Mouse (Mus musculus): Measurements from ENCODE around the gene Tns1. TPM values are rescaled to one million over a fixed set of nuclear protein-coding genes. Genes with fewer than 3 reads are reported as not detected.

Tns1 gene
- polyA plus RNA-seq, 1 experiment: 111 TPM

GRCm38 (mm10) chr1:73936537-73936936 is 187.7 kb downstream of the Tns1 start:
- no peaks in the 10 kb centered on the region for H3K27me3 ChIP-seq (ENCODE audit: control insufficient read depth, insufficient read depth, insufficient read length)
- H3ac ChIP-seq (ENCODE audit: control insufficient read depth, insufficient read length): no peak overlapping the region
- H3K4me2 ChIP-seq (ENCODE audit: low read depth): no peak overlapping the region
- no peak for TF ChIP-seq TCF3 (IDR thresholded peaks at IDR 0.05; ENCODE audit: insufficient read length, low read depth)
- no peak for TF ChIP-seq MYOD1 (IDR thresholded peaks at IDR 0.05; ENCODE audit: control insufficient read depth in 1 of 3, insufficient read length in 2 of 3, low read depth in 2 of 3)
- no peak for TF ChIP-seq REST (IDR thresholded peaks at IDR 0.05; ENCODE audit: insufficient read depth, insufficient read length)
- no peak for TF ChIP-seq TCF12 (IDR thresholded peaks at IDR 0.05; ENCODE audit: insufficient read depth, poor library complexity, severe bottlenecking)
- no peak for TF ChIP-seq E2F4 (IDR thresholded peaks at IDR 0.05; ENCODE audit: insufficient read depth)
- no peak for TF ChIP-seq POLR2AphosphoS2 (IDR thresholded peaks at IDR 0.05; ENCODE audit: insufficient read length, low read depth)
- TF ChIP-seq POLR2A (IDR thresholded peaks at IDR 0.05; ENCODE audit: insufficient read length, low read depth): no peak
- TF ChIP-seq USF1 (IDR thresholded peaks at IDR 0.05; ENCODE audit: low read depth): no peak
- no peak for TF ChIP-seq MAX (IDR thresholded peaks at IDR 0.05; ENCODE audit: low read depth)
- TF ChIP-seq MYOG (IDR thresholded peaks at IDR 0.05; ENCODE audit: control insufficient read depth in 1 of 3, insufficient read depth in 1 of 3, insufficient read length in 2 of 3, low read depth in 2 of 3): no peak
- no peak for TF ChIP-seq SRF (IDR thresholded peaks at IDR 0.05; ENCODE audit: control insufficient read depth, insufficient read length, low read depth)
- no peak for TF ChIP-seq CEBPB (IDR thresholded peaks at IDR 0.05; ENCODE audit: insufficient read depth, poor library complexity, severe bottlenecking)
- H3K79me2 ChIP-seq (ENCODE audit: control insufficient read depth, insufficient read depth): peaks cover under 1% of the 10 kb centered on the region
- peaks cover 4% of the 10 kb centered on the region for H3K36me3 ChIP-seq (ENCODE audit: control insufficient read depth, insufficient read depth)
- no peak overlapping the region for H3K4me3 ChIP-seq

GRCm38 (mm10) chr1:73935442-73936080 is 188.7 kb downstream of the Tns1 start:
- Histone ChIP-seq H3K36me3 (ENCODE audit: control insufficient read depth, insufficient read depth) (peaks cover 4% of the 10 kb centered on the region), H3K4me3 (no peak overlapping the region)
- TF ChIP-seq MYOD1 (IDR thresholded peaks at IDR 0.05; ENCODE audit: control insufficient read depth in 1 of 3, insufficient read length in 2 of 3, low read depth in 2 of 3): no peak
- TF ChIP-seq CEBPB (IDR thresholded peaks at IDR 0.05; ENCODE audit: insufficient read depth, poor library complexity, severe bottlenecking): no peak
- TF ChIP-seq SRF (IDR thresholded peaks at IDR 0.05; ENCODE audit: control insufficient read depth, insufficient read length, low read depth): no peak
- TF ChIP-seq MAX (IDR thresholded peaks at IDR 0.05; ENCODE audit: low read depth): no peak
- TF ChIP-seq POLR2A (IDR thresholded peaks at IDR 0.05; ENCODE audit: insufficient read length, low read depth): no peak
- no peak for TF ChIP-seq TCF3 (IDR thresholded peaks at IDR 0.05; ENCODE audit: insufficient read length, low read depth)
- TF ChIP-seq E2F4 (IDR thresholded peaks at IDR 0.05; ENCODE audit: insufficient read depth): no peak
- TF ChIP-seq MYOG (IDR thresholded peaks at IDR 0.05; ENCODE audit: control insufficient read depth in 1 of 3, insufficient read depth in 1 of 3, insufficient read length in 2 of 3, low read depth in 2 of 3): no peak
- no peak for TF ChIP-seq POLR2AphosphoS2 (IDR thresholded peaks at IDR 0.05; ENCODE audit: insufficient read length, low read depth)
- no peak for TF ChIP-seq TCF12 (IDR thresholded peaks at IDR 0.05; ENCODE audit: insufficient read depth, poor library complexity, severe bottlenecking)

GRCm38 (mm10) chr1:73933146-73933490 is 191.1 kb downstream of the Tns1 start:
- Histone ChIP-seq H3K4me2 (ENCODE audit: low read depth) (peak overlapping the region; percentile 10), H3K36me3 (ENCODE audit: control insufficient read depth, insufficient read depth) (peaks cover 8% of the 10 kb centered on the region), H3ac (ENCODE audit: control insufficient read depth, insufficient read length) (no peak overlapping the region), H3K4me3 (no peak overlapping the region), H3K79me2 (ENCODE audit: control insufficient read depth, insufficient read depth) (peaks cover 7% of the 10 kb centered on the region), H3K27me3 (ENCODE audit: control insufficient read depth, insufficient read depth, insufficient read length) (no peaks in the 10 kb centered on the region)
- no peak for TF ChIP-seq MYOG (IDR thresholded peaks at IDR 0.05; ENCODE audit: control insufficient read depth in 1 of 3, insufficient read depth in 1 of 3, insufficient read length in 2 of 3, low read depth in 2 of 3)
- TF ChIP-seq TCF3 (IDR thresholded peaks at IDR 0.05; ENCODE audit: insufficient read length, low read depth): no peak
- TF ChIP-seq USF1 (IDR thresholded peaks at IDR 0.05; ENCODE audit: low read depth): no peak
- no peak for TF ChIP-seq CEBPB (IDR thresholded peaks at IDR 0.05; ENCODE audit: insufficient read depth, poor library complexity, severe bottlenecking)
- TF ChIP-seq REST (IDR thresholded peaks at IDR 0.05; ENCODE audit: insufficient read depth, insufficient read length): no peak
- no peak for TF ChIP-seq E2F4 (IDR thresholded peaks at IDR 0.05; ENCODE audit: insufficient read depth)
- TF ChIP-seq POLR2AphosphoS2 (IDR thresholded peaks at IDR 0.05; ENCODE audit: insufficient read length, low read depth): no peak
- TF ChIP-seq MAX (IDR thresholded peaks at IDR 0.05; ENCODE audit: low read depth): no peak
- TF ChIP-seq SRF (IDR thresholded peaks at IDR 0.05; ENCODE audit: control insufficient read depth, insufficient read length, low read depth): no peak
- no peak for TF ChIP-seq MYOD1 (IDR thresholded peaks at IDR 0.05; ENCODE audit: control insufficient read depth in 1 of 3, insufficient read length in 2 of 3, low read depth in 2 of 3)
- no peak for TF ChIP-seq POLR2A (IDR thresholded peaks at IDR 0.05; ENCODE audit: insufficient read length, low read depth)
- TF ChIP-seq TCF12 (IDR thresholded peaks at IDR 0.05; ENCODE audit: insufficient read depth, poor library complexity, severe bottlenecking): no peak

More at GRCm38 (mm10) chr1:73935442-73936080, 188.7 kb downstream of the Tns1 start:
- Histone ChIP-seq H3K4me2 (ENCODE audit: low read depth) (no peak overlapping the region), H3K27me3 (ENCODE audit: control insufficient read depth, insufficient read depth, insufficient read length) (no peaks in the 10 kb centered on the region), H3K79me2 (ENCODE audit: control insufficient read depth, insufficient read depth) (peaks cover 7% of the 10 kb centered on the region), H3ac (ENCODE audit: control insufficient read depth, insufficient read length) (no peak overlapping the region)

- Histone ChIP-seq H3K4me2 (ENCODE audit: low read depth) (no peak overlapping the region), H3ac (ENCODE audit: control insufficient read depth, insufficient read length) (no peak overlapping the region), H3K36me3 (ENCODE audit: control insufficient read depth, insufficient read depth) (peaks cover 9% of the 10 kb centered on the region), H3K27me3 (ENCODE audit: control insufficient read depth, insufficient read depth, insufficient read length) (no peaks in the 10 kb centered on the region), H3K79me2 (ENCODE audit: control insufficient read depth, insufficient read depth) (peaks cover 7% of the 10 kb centered on the region), H3K4me3 (no peak overlapping the region)
- TF ChIP-seq MYOD1 (IDR thresholded peaks at IDR 0.05; ENCODE audit: control insufficient read depth in 1 of 3, insufficient read length in 2 of 3, low read depth in 2 of 3): peak in 1 of 3 experiments; percentile 12
- peak in 1 of 3 experiments; percentile 70 for TF ChIP-seq MYOG (IDR thresholded peaks at IDR 0.05; ENCODE audit: control insufficient read depth in 1 of 3, insufficient read depth in 1 of 3, insufficient read length in 2 of 3, low read depth in 2 of 3)
- TF ChIP-seq SRF (IDR thresholded peaks at IDR 0.05; ENCODE audit: control insufficient read depth, insufficient read length, low read depth): no peak
- TF ChIP-seq TCF3 (IDR thresholded peaks at IDR 0.05; ENCODE audit: insufficient read length, low read depth): no peak
- no peak for TF ChIP-seq POLR2A (IDR thresholded peaks at IDR 0.05; ENCODE audit: insufficient read length, low read depth)
- no peak for TF ChIP-seq REST (IDR thresholded peaks at IDR 0.05; ENCODE audit: insufficient read depth, insufficient read length)
Observed at GRCm38 (mm10) chr1:73932421-73933145, 191.7 kb downstream of the Tns1 start.
